Mouse (Mus musculus): ENCODE measurements around the gene Gm10775. TPM values are rescaled to one million over a fixed set of nuclear protein-coding genes. Genes with fewer than 3 reads are reported as not detected.

Gm10775 gene
- not detected in 2 replicates for polyA plus RNA-seq (2015; fragmentation: Nextera tagmentation; extraction: Ambion mirVana)

DNA sequence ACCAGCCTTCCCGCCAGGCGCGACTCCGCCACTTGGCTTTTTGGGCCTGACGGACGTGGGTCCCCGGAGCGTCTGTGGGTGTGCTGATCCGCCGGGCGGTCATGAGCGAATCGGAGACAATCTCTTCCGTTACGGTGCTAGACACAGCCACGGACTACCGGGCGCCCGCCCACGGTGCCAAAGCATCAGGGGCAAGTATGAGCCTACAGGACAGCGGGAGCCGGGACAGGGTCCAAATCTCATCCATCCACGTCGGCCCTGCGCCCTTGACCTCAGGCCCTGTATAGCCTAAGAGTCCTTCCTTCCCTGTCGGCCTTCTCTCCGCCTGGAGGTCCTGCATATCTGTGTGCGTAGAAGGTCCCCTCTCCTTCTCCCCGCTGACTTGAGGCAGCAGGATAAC lies at the start of gene Gm10775:
Gm10775 (plus strand) TSS at position 301 of the 400 bp plus-strand sequence.
- WGBS: 42% methylated on average over 27 of the region's 29 CpGs
- peaks cover 70% of the 10 kb centered on the region for H3K9me3 ChIP-seq
- peaks cover 14% of the 10 kb centered on the region for H3K27me3 ChIP-seq
- H3K4me1 ChIP-seq: no peaks in the 10 kb centered on the region
- peak within 1 kb of the TSS; percentile 38 for H3K4me2 ChIP-seq
- H3K9ac ChIP-seq: no peak within 1 kb of the TSS
- peaks cover 56% of the 10 kb centered on the region for H3K36me3 ChIP-seq
- H3K27ac ChIP-seq: no peak within 1 kb of the TSS
- no peak for ATAC-seq (ENCODE audit: insufficient number of reproducible peaks, insufficient read depth, low FRiP score, low TSS enrichment, low read depth)
- peak within 1 kb of the TSS; percentile 9; the same call in 1 of the 2 replicates for H3K4me3 ChIP-seq

- ATAC-seq (ENCODE audit: insufficient number of reproducible peaks, insufficient read depth, low FRiP score, low TSS enrichment, low read depth): no peak
Measured at GRCm38 (mm10) chr13:65225945-65226344, 33.4 kb upstream of the Gm10775 start.

DNA sequence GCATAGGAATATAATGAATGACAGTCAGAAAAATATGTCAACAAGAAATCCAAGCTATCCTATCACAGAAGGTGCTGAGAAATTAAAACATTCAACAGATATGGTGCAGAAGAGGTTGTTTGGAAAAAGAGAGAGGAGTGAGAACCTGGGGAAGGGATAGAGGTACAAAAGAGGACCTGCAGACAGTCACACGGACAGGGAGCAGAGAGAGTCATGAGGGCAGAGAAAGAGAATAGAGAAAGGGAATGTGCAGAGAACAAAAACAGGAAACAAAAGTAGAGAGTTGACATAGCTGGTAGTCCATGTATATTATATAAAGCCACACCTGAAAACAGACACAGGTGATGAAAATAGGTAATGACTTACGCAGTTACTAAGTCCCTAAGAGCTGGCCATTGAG lies 32.7 kb upstream of the Gm10775 start:
- WGBS: 80% methylated on average over 2 of the region's 2 CpGs
- ATAC-seq (ENCODE audit: insufficient number of reproducible peaks, insufficient read depth, low FRiP score, low TSS enrichment, low read depth): no peak

More at GRCm38 (mm10) chr13:65225945-65226344, 33.4 kb upstream of the Gm10775 start:
- Histone ChIP-seq H3K9me3 (no peaks in the 10 kb centered on the region), H3K27me3 (no peaks in the 10 kb centered on the region), H3K4me2 (no peak overlapping the region), H3K4me1 (no peaks in the 10 kb centered on the region), H3K9ac (no peak overlapping the region), H3K4me3 (no peak overlapping the region), H3K36me3 (no peaks in the 10 kb centered on the region), H3K27ac (no peak overlapping the region)
- 57% methylated on average over 6 of the region's 6 CpGs for WGBS

DNA sequence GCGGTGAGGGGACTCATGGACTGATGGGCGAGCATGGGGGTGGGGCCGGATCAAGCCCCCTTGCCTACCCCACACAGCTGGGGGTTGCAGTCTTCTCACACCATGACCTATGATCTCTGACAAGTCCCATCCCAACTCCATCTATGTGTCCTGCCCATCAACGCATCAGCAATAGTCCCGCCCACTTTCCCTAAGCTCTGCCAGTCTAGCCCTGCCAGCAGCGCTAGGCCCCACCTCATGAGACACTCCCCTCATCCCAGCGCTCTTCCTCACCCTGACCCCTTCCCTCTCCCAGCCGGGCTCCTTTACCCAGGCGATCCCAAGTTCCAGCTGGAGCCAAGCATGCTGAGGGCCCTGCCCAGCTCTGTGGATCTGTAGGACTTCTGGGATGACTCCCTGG lies 22.1 kb upstream of the Gm10775 start:
- H3K27me3 ChIP-seq: no peaks in the 10 kb centered on the region
- no peak overlapping the region for H3K4me2 ChIP-seq
- peaks cover 10% of the 10 kb centered on the region for H3K9me3 ChIP-seq
- H3K27ac ChIP-seq: no peak overlapping the region
- ATAC-seq (ENCODE audit: insufficient number of reproducible peaks, insufficient read depth, low FRiP score, low TSS enrichment, low read depth): no peak
- 74% methylated on average over 9 of the region's 9 CpGs for WGBS
- H3K9ac ChIP-seq: no peak overlapping the region
- H3K4me1 ChIP-seq: peaks cover 9% of the 10 kb centered on the region
- H3K36me3 ChIP-seq: no peaks in the 10 kb centered on the region
- no peak overlapping the region for H3K4me3 ChIP-seq

More for the DNA sequence above, 32.7 kb upstream of the Gm10775 start:
- Histone ChIP-seq H3K27me3 (no peaks in the 10 kb centered on the region), H3K9me3 (no peaks in the 10 kb centered on the region), H3K27ac (no peak overlapping the region), H3K36me3 (no peaks in the 10 kb centered on the region), H3K4me2 (no peak overlapping the region), H3K9ac (no peak overlapping the region), H3K4me3 (no peak overlapping the region), H3K4me1 (no peaks in the 10 kb centered on the region)

GRCm38 (mm10) chr13:65240509-65241098 lies 18.7 kb upstream of the Gm10775 start:
- ATAC-seq (ENCODE audit: insufficient number of reproducible peaks, insufficient read depth, low FRiP score, low TSS enrichment, low read depth): peak; percentile 91
- Histone ChIP-seq H3K9me3 (peaks cover 26% of the 10 kb centered on the region), H3K36me3 (peaks cover 8% of the 10 kb centered on the region), H3K9ac (peak overlapping the region; percentile 80), H3K27ac (peak overlapping the region; percentile 95), H3K4me1 (peaks cover 12% of the 10 kb centered on the region), H3K4me2 (peak overlapping the region; percentile 96), H3K4me3 (peak overlapping the region; percentile 80), H3K27me3 (no peaks in the 10 kb centered on the region)
- WGBS: 1% methylated on average over 28 of the region's 28 CpGs

DNA sequence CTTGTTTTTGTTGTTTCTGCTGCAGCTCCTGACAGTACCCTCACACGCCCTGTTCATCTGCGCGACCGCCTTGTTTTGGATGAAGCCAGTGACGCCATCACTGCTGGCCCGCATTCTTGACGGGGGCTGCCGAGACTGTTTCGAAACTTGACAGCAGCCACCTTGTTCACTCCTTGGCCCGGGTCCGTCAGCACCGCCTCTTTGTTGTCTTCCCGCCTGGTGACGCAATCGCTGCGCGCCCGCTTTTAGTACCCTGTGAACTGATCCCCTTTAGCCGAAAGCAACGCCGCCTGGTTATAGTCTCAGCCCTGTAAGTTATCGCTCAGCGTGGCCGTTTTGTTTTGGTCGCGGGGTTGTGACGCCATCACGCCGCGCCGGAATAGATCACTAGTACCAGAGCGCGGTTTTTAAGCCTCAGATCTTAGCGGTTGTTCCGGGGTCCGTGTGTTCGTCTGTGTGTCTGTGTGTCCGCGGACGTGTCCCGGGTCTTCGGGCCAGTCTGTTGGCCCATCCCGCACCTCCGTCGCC lies 18.2 kb upstream of the Gm10775 start:
- Histone ChIP-seq H3K4me2 (peak overlapping the region; percentile 96), H3K9ac (peak overlapping the region; percentile 80), H3K36me3 (peaks cover 13% of the 10 kb centered on the region), H3K4me3 (peak overlapping the region; percentile 80), H3K27me3 (no peaks in the 10 kb centered on the region), H3K9me3 (peaks cover 31% of the 10 kb centered on the region), H3K4me1 (peaks cover 12% of the 10 kb centered on the region), H3K27ac (peak overlapping the region; percentile 95)
- WGBS: under 1% methylated on average over 45 of the region's 45 CpGs
- peak; percentile 83 for ATAC-seq (ENCODE audit: insufficient number of reproducible peaks, insufficient read depth, low FRiP score, low TSS enrichment, low read depth)

GRCm38 (mm10) chr13:65241627-65242318 lies 17.6 kb upstream of the Gm10775 start:
- peaks cover 15% of the 10 kb centered on the region for H3K36me3 ChIP-seq
- peaks cover 12% of the 10 kb centered on the region for H3K4me1 ChIP-seq
- peak overlapping the region; percentile 80 for H3K9ac ChIP-seq
- 3% methylated on average over 50 of the region's 51 CpGs for WGBS
- H3K4me2 ChIP-seq: peak overlapping the region; percentile 96
- H3K9me3 ChIP-seq: peaks cover 33% of the 10 kb centered on the region
- H3K27ac ChIP-seq: peak overlapping the region; percentile 95
- H3K27me3 ChIP-seq: no peaks in the 10 kb centered on the region
- H3K4me3 ChIP-seq: peak overlapping the region; percentile 80
- 0 out of 2 replicates have a peak, but pooled peaks have one; percentile 4 for ATAC-seq (ENCODE audit: insufficient number of reproducible peaks, insufficient read depth, low FRiP score, low TSS enrichment, low read depth)

DNA sequence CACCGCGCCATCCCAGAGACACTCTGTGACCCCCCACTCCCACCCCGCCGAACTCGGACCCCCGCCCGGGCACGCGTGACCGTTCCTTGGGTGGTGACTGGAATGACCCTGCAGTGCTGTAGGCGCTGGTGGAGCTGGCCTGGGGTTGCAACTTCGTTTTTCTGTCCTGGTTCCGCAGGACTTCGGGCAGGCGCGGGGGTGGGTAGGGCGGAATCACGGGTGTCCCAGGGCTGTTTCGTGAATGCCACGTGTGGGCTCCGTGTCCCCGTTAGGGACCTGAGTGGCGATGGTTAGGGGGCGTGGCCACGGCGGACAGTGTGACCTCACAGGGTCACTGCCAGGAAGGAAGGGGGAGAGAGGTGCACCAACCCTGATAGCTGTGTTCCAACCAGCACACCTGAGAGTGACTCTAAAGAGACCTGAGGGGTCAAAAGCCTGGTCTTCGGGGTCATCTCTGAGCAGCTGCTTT lies 17.0 kb upstream of the Gm10775 start:
- H3K9me3 ChIP-seq: peaks cover 32% of the 10 kb centered on the region
- peak overlapping the region; percentile 96 for H3K4me2 ChIP-seq
- WGBS: 38% methylated on average over 27 of the region's 27 CpGs
- H3K4me1 ChIP-seq: peaks cover 12% of the 10 kb centered on the region
- no peaks in the 10 kb centered on the region for H3K27me3 ChIP-seq
- no peak for ATAC-seq (ENCODE audit: insufficient number of reproducible peaks, insufficient read depth, low FRiP score, low TSS enrichment, low read depth)
- H3K27ac ChIP-seq: no peak overlapping the region
- peak overlapping the region; percentile 80 for H3K9ac ChIP-seq
- H3K4me3 ChIP-seq: peak overlapping the region; percentile 80
- H3K36me3 ChIP-seq: peaks cover 16% of the 10 kb centered on the region

GRCm38 (mm10) chr13:65243273-65243672 lies 16.1 kb upstream of the Gm10775 start:
- no peak overlapping the region for H3K4me2 ChIP-seq
- H3K27ac ChIP-seq: no peak overlapping the region
- H3K4me3 ChIP-seq: no peak overlapping the region
- H3K4me1 ChIP-seq: peaks cover 12% of the 10 kb centered on the region
- no peak overlapping the region for H3K9ac ChIP-seq
- peaks cover 24% of the 10 kb centered on the region for H3K36me3 ChIP-seq
- no peak for ATAC-seq (ENCODE audit: insufficient number of reproducible peaks, insufficient read depth, low FRiP score, low TSS enrichment, low read depth)
- WGBS: 93% methylated on average over 4 of the region's 4 CpGs
- H3K27me3 ChIP-seq: no peaks in the 10 kb centered on the region
- H3K9me3 ChIP-seq: peaks cover 36% of the 10 kb centered on the region

DNA sequence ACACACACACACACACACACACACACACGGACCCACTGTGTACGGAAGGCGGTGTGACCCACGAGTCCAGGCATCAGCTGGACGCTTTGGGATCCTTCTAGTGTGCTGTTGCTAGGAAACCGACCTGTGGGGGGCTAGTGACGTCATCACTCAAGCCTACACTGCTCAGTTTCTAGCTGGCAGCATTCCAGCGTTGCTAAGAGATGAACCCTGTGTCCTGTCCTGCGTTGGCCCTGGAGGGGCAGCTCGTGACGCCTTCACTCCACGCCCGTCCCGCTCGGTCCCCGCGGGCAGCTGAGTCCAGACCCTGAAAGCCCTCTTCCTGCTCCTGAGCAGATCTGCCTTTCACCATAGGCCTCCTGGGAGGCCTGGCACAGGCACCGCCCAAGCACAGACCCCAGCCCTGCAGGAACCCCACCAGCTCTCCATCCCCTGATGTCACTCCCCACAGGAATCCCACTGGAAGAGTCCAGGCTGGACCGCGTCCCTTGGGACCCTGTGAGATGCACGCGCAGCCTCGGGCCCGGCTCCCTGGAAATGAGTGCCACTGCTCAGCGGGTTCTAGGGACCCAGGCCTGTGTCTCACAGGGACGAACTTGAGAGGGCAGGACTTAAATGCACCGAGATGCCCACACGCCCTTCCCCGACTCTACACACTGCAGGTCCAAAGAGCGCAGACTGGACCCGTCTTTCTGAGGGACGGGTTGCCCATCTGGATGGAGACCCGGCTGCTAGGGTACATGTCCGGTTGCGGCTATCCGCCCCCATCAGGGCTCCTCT lies 974 bp upstream of the Gm10775 start:
- ATAC-seq (ENCODE audit: insufficient number of reproducible peaks, insufficient read depth, low FRiP score, low TSS enrichment, low read depth): peak; percentile 41; the same call in 1 of the 2 replicates
- H3K9me3 ChIP-seq: peaks cover 62% of the 10 kb centered on the region
- no peaks in the 10 kb centered on the region for H3K4me1 ChIP-seq
- peaks cover 47% of the 10 kb centered on the region for H3K36me3 ChIP-seq
- 33% methylated on average over 36 of the region's 36 CpGs for WGBS
- peak overlapping the region; percentile 9; the same call in 1 of the 2 replicates for H3K4me3 ChIP-seq
- peak overlapping the region; percentile 38 for H3K4me2 ChIP-seq
- H3K27me3 ChIP-seq: peaks cover 14% of the 10 kb centered on the region
- H3K9ac ChIP-seq: no peak overlapping the region
- H3K27ac ChIP-seq: no peak overlapping the region

DNA sequence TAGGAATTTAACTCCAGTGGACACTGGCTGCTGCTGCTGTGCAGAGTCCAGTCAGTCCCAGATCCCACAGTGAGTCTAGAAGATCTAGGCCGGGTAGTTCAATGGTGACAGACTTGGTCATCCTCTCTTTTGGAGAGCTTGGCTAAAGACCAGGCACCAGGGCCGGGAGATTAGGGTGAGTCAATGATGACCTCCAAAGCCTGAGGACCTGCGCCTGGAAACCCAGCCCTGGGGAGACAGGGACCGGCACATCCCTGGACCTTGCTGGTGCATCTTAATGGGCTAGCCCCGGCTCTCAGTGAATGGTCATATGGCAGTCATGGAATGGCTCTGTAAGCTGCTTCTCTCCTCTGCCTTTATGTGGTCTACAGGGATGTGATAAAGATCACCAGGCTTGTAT lies 2.7 kb downstream of the Gm10775 start:
- H3K27me3 ChIP-seq: peaks cover 14% of the 10 kb centered on the region
- H3K36me3 ChIP-seq: peaks cover 65% of the 10 kb centered on the region
- H3K9ac ChIP-seq: no peak overlapping the region
- peaks cover 89% of the 10 kb centered on the region for H3K9me3 ChIP-seq
- H3K4me2 ChIP-seq: no peak overlapping the region
- no peak for ATAC-seq (ENCODE audit: insufficient number of reproducible peaks, insufficient read depth, low FRiP score, low TSS enrichment, low read depth)
- 96% methylated on average over 5 of the region's 5 CpGs for WGBS
- H3K4me1 ChIP-seq: no peaks in the 10 kb centered on the region
- no peak overlapping the region for H3K4me3 ChIP-seq
- no peak overlapping the region for H3K27ac ChIP-seq
